Mouse (Mus musculus) left cerebral cortex, adult 11 months (tissue): ENCODE measurements around the gene Fen1.

Experiments used
- DNase-seq: peaks from one replicate; pipeline ENCODE4 v3.0.0; 2022; ENCODE audit warnings: low spot score

Gene Fen1

DNA sequence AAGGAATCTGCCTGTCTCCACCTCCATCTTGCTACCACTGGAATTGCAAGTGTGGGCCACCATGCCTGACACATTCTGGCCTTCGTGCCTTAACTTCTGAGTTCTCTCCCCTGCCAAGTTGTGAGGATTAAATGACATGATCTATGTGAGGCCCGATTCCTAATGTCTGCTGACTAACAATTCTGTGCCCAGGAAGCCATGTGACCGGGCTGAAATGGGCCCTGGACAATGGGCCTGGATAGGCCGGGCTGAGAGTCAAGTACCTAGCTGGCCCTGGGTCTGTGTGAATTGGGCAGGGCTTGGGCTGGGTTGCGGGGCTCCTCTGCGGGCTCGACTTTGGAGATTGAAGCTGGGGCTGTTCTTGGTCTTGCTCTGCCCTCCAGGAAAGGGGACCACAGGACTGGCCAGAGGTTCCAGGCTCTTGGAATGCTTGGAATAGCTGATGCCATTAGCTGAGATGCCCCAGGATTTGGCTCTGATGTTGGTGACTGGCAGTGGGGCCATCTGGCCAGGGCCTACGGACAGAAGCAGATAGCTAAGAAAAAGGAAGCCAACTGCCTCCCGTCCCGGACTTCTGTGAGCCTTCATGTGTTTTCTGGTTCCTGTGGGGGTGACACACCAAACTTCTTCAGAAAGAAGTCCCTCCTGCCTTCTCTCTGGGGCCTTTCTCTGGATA is 10.0 kb upstream of the Fen1 start:
- no peak for DNase-seq

DNA sequence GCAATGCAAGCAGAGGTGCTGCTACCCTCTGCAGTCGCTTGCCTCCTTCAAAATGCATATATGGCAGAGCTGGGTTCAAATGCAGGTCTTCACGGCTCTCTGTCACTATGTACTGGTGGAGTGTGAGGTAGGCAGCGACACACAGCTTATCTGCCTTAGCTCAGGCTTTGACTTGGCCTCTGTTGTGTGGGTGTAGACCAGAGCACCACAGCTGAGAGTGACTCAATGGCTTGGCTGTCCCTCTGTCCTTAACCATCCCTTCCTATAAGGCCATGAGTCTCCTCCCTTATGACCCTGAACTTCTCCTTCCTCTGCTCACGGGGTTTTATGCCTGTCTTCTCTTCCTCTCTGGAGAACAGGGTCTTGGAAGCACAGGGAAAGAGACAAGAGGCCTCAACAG is 6.9 kb upstream of the Fen1 start:
- DNase-seq = no peak

DNA sequence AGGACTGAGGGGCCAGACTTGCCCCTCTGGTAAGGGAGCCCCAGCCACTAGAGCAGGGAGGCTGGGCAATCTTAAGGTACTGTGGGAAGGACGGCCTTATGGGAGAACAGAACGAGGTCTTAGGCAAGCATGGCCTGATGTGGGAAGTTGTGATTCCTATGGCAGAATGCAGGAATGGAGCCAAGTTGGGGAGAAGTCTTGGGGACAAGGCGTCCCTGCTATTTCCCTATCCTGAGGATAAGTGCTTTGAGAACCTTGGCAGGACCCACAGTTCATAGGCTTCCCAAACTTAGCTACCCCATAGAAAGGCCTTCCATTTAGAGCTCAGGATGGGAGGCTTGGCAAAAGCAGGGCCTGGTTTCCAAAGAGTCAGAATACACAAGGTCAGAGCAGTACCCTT is 4.9 kb upstream of the Fen1 start:
- DNase-seq = no peak

DNA sequence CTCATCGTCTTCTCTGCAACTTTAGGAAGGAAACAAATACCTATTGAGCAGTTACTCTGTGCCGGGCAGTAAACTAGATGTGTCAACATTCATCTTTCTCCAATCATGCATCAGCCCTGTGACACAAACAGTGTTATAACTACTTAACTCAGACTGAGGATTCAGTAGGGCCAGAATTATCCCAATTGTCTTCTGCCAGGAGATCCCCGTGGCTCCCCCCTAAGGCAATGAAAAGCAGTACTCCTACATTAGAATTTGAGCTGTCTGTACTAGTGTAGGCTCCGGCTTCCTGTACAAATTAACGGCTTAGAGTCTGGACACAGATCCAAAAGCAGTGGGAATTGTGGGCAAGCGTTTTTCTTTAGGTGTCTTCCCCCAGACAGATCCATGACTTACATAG is 1.1 kb upstream of the Fen1 start:
- no peak for DNase-seq

DNA sequence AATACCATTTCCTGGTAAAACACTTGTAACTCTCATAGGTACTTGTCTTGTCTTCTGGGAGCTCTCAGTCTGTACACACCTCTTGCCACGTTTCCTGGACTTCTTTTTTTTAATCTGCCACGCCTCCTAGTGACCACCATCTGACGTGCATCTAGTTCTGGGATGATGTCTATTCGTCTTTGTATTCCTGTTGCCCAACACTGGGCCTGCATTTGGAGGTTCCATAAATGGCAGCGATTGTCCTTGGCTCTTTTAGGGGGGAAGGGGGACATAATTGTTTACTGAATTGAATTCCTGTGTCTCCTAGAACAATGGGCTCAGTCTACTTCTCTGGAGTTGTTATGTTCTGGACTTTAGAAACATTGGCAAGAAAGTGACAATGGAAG is 640 bp upstream of the Fen1 start:
- no peak for DNase-seq

DNA sequence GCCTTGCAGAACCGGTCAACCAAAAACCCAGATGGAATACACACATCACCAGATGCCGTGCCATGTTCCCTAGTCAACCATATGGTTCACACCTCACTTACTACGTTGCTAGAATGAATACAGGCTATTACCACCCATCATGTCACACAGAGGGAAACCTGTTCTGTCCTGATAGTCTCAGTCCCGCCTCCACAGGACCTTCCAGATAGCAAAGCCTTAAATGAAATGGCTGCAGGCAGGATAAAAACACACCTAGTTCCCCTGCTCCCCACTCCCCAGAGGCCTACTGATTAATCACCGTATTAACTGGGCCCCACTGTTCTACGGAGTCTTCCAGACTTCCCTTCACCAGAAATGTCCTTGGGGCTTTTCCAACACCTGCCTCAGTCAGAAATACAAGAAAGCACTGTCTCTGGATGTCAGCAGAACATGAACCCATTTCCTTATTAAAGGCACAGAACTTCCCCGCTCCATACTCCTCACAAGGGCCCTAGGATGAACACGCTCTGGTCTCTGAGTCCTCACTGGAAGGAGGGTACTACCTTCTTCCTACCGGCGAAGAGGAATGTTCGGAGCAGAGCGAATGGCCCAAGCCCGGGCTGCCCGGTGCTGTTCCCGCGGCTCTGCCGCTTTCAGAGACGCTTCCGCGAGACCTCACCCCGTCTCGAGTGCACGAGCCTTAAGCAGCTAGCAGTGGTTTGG is 672 bp downstream of the Fen1 start:
- DNase-seq = no peak

DNA sequence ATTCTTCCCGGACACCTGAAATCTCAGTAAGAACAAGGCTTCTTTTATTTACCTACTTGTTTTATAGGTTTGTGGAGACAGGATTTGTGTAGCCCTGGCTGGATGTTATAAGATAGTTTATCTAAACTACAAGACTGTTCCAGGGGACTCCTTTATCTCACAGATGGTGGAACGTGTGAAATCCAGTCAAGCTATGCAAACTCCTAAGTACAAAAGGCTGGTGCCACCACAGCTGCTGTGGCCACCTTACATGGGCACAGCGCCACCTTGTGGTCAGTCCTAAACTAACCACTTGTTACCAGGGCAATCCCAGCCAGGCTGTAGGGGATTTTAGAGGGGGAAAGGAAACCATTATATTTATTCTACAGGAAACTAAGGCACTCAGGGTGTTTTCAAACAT is 5.2 kb downstream of the Fen1 start:
- no peak for DNase-seq

DNA sequence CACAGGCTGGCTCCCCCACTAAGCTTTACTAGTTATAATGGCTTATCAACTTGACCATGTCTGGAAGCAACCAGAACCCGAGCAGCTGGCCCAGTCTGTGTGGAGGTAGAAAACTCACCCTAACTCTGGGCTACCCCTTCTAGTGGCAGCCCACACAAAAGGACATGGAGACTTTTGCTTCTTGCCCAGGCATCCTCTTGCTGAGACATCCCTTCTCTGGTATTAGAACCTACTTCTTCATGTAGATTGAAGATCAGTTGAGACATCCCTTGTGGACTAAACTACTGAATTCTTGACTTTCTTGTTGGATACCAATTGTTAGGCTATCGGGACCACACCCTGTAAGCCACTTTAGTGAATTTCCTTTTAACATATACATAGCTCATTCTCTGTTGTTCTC is 5.7 kb downstream of the Fen1 start:
- DNase-seq = no peak

DNA sequence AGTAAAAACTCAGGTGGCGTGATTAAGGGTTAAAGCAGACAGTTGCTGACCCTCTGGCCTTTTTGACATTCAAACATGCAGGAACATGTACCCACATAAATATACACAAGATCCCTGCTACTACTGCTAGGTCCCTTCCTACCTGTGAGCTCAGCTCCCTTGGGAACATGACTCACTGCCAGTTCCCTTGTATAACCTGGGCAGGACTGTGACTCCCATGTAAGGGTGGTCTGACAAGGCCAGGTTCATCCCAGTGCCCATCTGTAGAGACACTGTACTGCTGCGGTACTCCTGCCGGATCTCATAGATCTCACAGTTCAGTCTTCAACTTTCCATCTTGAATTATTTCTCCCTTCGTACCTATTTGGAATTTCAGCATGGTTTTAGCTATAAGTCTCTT is 6.8 kb downstream of the Fen1 start:
- DNase-seq = no peak

DNA sequence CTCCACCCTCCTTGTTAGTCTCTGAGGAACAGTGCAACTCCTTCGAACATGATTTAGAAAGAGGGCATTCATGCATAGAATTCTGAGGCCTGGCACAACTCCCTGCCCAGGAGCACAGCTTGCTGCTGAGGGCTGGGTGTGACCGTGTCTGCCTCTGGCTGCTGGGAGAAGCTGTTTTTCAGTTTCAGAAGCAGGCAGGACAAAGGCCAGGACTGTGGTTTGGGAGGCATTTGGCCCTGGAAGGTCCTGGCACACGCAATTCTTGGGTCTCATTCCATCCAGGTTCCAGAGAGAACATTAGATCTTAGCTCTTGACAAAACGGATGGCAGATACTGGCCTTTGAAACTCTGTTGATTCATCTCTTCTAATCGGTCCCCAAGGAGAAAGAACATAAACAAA is 8.7 kb downstream of the Fen1 start:
- no peak for DNase-seq

DNA sequence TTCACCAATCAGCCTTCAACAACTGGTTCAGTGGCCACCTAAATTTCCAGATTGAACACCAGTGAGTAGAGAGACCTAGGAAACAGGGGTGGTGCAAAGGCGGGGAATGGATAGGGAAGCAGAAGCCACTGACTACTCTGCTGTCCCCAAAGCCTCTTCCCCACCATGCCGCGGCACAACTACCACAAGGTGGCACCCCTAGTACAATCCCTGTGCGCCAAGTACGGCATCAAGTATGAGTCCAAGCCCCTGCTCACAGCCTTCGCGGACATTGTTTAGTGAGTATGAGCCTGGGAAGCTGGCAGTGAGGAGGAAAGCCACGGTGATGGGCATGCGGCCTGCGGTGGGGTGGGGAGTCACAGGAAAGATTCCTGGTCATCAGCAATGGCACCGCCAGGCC is 9.6 kb downstream of the Fen1 start:
- DNase-seq = no peak

DNA sequence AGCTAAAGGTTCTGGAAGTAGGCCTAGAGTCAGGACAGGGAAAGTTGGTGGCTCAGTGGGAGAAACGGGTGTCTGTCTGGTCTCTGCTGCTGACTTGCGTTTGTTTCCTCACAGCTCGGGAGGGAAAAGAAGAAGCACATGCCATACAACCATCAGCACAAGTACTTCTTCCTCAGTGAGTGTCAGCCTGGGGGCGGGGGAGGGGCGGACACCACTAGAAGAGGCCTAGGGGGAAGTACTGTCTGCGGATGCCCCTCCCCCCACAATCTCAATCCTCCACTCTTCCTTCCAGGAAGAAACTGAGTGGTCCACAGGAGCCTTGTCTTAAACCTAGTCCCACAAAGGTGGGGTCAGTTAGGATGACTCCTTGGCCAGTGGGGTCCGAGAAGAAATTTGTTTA is 12.6 kb downstream of the Fen1 start:
- DNase-seq = no peak

DNA sequence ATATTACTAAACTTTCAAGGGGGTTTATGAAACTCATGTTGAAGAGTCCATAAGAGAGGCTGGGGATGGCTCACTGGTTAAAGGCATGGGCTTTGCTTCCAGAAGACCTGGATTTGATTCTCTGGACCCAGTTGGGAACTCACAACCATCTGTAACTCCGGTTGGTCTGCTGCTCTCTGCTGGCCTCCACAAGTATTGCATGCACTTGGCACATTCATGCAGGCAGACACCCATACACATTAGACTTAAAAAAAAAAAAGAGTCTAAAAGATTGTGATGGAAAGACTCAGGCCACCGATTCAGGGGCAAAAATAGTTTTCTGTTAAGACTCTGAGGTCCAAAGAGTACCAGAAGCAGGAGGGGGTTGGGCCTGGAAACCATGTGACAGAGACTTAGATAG is 13.2 kb downstream of the Fen1 start:
- DNase-seq = no peak

DNA sequence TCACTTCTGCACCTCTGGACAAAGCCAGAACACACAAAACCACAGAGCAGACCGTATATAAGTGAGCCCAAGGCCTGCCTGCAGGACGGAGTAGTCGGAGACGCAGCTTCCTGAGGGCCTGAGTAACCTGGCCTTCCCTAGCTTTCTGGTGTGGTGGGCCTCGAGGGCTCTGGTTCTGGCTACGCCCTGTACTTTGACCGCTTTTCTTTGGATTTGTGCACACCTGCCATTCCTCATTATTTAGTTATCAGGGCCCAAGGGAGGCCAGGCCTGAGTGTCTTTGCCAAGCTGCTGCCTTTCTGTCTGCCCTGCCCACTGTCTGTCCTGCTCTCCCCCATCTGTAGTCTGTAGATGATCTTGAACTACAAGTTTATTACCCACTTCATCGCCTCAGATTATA is 14.0 kb downstream of the Fen1 start:
- no peak for DNase-seq

DNA sequence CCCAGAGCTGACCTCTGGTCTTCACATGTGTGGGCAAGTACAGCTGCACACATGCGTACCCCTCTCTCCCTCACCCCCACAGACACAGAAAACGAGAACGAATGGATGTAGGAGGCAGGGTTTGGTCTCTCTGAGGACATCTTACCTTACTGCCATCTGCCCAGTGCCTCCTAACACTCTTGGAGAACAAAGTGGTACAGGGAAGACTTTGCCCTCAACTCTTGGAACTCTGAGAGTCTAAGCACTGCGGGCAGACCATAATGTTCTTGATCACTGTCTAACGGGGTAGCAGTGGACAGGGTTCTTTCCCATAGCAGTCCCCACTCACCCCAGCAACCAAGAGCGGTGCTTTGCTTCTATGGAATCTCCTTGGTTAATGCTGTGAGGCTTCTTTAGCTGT is 14.9 kb downstream of the Fen1 start:
- DNase-seq = no peak

DNA sequence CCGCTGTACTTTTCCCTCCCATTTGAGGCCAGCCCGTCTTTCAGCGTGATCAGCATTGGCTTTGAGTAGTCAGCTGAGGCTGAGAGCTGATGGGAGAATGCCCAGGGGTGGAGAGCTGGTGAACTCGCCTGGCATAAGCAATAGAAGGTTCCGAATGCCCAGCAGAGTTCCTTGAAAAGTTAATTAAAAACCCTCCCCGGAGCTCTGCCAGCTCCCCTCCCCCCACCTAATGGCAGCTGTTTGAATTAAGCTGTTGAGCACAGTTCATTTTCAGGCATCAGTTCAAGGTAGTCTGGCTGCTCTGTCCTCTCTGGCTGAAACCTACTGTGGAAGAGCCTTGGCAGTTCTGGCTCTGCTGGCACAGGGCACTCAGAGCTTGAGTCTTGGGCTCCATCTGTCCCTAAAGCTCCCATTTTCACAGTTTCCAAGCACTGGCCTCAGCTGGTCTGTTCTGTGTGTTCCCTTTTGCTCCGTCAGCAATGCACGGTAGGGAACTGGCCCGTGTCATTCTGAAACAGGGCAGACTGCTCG is 15.6 kb downstream of the Fen1 start:
- DNase-seq = no peak

DNA sequence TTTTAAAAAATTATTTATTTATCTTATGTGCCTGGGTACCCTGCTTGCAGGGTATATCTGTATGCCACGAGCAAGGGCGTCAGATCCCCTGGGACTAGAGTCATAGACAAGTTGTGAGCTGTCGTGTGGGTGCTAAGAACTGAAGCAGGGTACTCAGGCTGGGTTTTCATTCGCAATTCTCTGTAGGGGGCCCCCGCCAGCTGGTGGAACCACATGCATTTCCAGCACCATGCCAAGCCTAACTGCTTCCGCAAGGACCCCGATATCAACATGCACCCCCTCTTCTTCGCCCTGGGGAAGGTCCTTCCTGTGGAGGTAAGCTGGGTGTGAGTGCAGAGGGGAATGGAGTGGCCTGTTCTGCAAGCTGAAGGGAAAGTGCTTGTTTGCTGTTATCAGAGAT is 17.4 kb downstream of the Fen1 start:
- DNase-seq = no peak

DNA sequence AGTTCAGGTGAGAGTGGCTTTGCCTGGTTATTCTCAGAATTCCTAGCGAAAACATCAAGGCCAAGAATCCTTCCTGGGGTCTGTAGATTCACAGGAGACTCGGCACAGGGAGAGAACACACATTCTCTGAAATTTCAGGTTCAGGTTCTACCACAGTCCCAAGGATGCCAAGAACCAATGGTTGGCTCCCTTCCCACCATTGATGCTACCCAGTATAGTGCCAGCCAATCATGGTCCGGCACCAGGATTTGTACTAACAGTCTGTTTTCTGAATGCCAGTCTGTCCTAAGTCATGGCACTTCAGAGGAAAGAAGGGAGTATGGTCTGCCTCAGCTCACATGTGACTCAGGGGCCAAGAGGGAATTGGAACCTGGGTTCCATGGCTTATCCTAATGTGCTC is 18.1 kb downstream of the Fen1 start:
- no peak for DNase-seq

DNA sequence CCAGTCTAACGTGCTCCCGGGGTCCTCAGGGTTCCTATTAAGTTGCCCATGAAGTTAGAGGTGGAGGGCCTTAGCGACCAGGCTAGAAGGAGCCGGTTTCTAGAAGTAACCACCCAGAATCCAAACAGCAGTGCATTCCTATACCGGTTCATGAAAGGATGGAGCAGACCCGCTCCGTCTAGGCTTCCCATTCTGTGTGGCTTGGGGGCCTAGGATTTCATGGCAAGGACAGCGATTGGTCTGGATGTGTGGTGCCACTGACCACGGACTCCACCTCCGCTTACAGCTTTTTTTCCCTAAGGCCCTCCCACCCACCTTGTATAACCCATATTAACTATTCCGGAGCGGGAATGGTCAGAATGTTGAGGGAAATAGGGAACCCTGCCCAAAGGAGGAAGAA is 19.9 kb downstream of the Fen1 start:
- no peak for DNase-seq

DNA sequence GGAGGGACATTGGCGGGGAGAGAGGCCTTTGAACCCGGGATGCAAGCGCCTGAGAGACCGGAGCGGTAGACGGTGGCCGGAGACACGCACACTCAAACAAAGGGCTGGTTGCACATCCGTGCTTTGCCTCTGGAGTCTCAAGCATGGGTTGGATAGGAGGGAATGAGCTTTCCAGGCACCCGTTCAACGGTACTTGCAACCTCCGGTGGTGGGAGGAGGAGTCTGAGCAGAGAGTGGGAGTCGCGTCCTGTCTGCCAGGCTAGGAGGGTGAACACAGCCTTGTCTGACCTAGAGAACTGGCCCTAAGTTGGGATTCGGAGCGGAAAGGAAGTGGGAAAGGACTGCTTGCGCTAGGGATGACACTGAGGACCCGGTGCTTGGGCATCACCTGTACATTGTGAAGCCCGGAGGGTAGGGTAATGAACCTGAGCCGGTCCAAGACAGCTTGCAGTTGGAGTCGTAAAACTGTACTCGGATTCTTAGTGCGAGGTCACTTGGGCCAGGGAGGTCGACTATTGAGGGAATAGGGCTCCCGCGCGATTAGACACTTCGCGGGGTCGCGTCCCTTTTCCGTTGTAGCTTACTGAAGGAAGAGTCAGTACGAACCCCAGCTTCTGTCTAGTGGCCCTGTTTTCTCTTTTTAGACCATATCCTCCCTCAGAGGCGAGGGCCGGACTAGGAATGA is 20.5 kb downstream of the Fen1 start:
- peak; percentile 75 for DNase-seq

DNA sequence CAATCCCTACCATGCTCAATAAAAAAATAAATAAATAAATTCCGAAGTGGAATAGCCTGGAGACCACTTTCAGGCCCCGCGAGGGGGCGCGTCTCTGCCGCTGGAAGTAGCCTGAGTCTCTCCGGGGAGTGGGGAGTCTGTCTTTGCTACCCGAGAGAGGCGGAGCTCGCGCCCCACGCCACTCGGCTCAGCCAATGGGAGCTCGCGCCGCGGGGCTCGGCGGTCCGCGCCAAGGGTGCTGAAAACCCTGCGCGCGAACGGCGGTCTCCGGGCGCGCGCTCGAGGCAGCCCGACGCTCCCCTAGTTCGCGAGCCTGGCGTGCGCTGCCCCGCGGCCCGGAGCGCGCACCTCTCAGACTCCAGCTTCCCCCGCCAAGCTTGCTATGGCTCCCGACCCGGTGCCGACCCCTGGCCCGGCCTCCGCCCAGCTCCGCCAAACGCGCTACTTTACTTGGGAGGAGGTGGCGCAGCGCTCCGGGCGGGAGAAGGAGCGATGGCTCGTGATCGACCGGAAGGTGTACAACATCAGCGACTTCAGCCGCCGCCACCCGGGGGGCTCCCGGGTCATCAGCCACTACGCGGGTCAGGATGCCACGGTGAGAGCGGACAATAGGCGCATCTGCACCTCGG is 21.2 kb downstream of the Fen1 start, which contains the start of gene Fads1:
Gene Fads1 (plus strand): TSS at position 219 of the 629 bp plus-strand sequence.
- DNase-seq = peak; percentile 89

DNA sequence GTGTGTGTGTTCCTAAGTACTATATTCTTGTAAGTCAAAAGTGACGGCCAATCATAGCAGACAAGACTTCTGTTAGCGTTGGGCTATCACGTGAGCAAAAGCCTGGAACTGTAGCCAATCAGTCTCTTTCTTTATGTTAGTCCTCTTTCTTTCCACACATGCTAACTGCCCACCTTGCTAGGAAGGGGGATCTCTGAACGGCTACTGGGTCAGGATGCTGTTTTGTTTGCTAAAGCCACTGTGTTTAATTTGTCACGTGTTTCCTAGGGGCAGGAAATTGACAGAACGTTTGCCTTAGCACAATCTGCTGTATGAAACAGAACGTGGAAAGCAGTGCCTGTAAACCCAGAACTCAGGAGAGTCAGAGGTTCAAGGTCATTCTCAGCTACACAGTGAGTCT is 21.8 kb downstream of the Fen1 start:
- DNase-seq = no peak

DNA sequence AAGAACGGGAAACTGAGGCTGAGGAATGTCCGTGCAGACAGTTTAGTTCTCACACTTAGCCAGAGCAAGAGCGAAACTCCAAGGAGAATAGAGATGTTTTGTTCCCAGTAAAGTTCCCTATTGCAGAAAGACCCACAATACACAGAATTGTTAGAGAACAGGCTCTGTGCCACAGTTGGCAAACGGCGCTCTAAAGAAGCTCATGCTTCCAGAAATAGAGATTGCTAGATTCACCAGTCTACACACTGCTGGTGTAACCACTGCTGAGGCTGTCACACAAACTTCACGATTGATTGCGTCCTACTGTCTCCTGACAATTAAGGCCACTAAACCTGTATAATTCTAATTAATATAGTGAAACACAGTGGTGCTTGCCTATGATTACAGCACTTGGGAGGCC is 22.7 kb downstream of the Fen1 start:
- DNase-seq = no peak
